Mouse (Mus musculus): ENCODE measurements around the gene Atp6v1e2. TPM values are rescaled to one million over a fixed set of nuclear protein-coding genes. Genes with fewer than 3 reads are reported as not detected.

Atp6v1e2 gene
- polyA plus RNA-seq, 1 experiment from 2014 or later: not detected

GRCm38 (mm10) chr17:86902399-86903067, 45.2 kb downstream of the Atp6v1e2 start:
- WGBS: 88% methylated on average over 14 of the region's 14 CpGs
- H3K4me2 ChIP-seq: no peak overlapping the region
- H3K9ac ChIP-seq: no peak overlapping the region
- H3K4me1 ChIP-seq (replicated peaks): peaks cover 27% of the 10 kb centered on the region
- 0 out of 2 replicates have a peak, but pooled peaks cover 6% of the 10 kb centered on the region for H3K27me3 ChIP-seq (replicated peaks)
- no peaks in the 10 kb centered on the region for H3K9me3 ChIP-seq (replicated peaks)
- ATAC-seq (ENCODE audit: insufficient number of reproducible peaks, low FRiP score): no peak
- no peaks in the 10 kb centered on the region for H3K36me3 ChIP-seq
- H3K4me3 ChIP-seq: no peak overlapping the region
- H3K27ac ChIP-seq (ENCODE audit: poor library complexity, severe bottlenecking): no peak overlapping the region

GRCm38 (mm10) chr17:86900564-86900963, 47.1 kb downstream of the Atp6v1e2 start:
- ATAC-seq (ENCODE audit: insufficient number of reproducible peaks, low FRiP score): no peak
- H3K27ac ChIP-seq (ENCODE audit: poor library complexity, severe bottlenecking): no peak overlapping the region
- no peaks in the 10 kb centered on the region for H3K27me3 ChIP-seq (replicated peaks)
- no peaks in the 10 kb centered on the region for H3K36me3 ChIP-seq
- H3K9ac ChIP-seq: no peak overlapping the region
- H3K4me3 ChIP-seq: no peak overlapping the region
- 82% methylated on average over 5 of the region's 5 CpGs for WGBS
- H3K4me1 ChIP-seq (replicated peaks): peaks cover 22% of the 10 kb centered on the region
- H3K9me3 ChIP-seq (replicated peaks): no peaks in the 10 kb centered on the region
- H3K4me2 ChIP-seq: no peak overlapping the region

- Histone ChIP-seq H3K4me1 (replicated peaks) (peaks cover 15% of the 10 kb centered on the region), H3K27ac (ENCODE audit: poor library complexity, severe bottlenecking) (no peak overlapping the region), H3K36me3 (no peaks in the 10 kb centered on the region), H3K9ac (no peak overlapping the region), H3K4me3 (no peak overlapping the region), H3K4me2 (no peak overlapping the region), H3K27me3 (replicated peaks) (no peaks in the 10 kb centered on the region), H3K9me3 (replicated peaks) (no peaks in the 10 kb centered on the region)
- 79% methylated on average over 5 of the region's 5 CpGs for WGBS
- ATAC-seq (ENCODE audit: insufficient number of reproducible peaks, low FRiP score): no peak
These were observed 47.9 kb downstream of the Atp6v1e2 start for GRCm38 (mm10) chr17:86899821-86900220.

GRCm38 (mm10) chr17:86897486-86898165, 50.1 kb downstream of the Atp6v1e2 start:
- H3K9me3 ChIP-seq (replicated peaks): no peaks in the 10 kb centered on the region
- no peak overlapping the region for H3K4me2 ChIP-seq
- no peaks in the 10 kb centered on the region for H3K4me1 ChIP-seq (replicated peaks)
- 90% methylated on average over 6 of the region's 6 CpGs for WGBS
- H3K27me3 ChIP-seq (replicated peaks): no peaks in the 10 kb centered on the region
- ATAC-seq (ENCODE audit: insufficient number of reproducible peaks, low FRiP score): no peak
- no peak overlapping the region for H3K27ac ChIP-seq (ENCODE audit: poor library complexity, severe bottlenecking)
- H3K9ac ChIP-seq: no peak overlapping the region
- no peak overlapping the region for H3K4me3 ChIP-seq
- H3K36me3 ChIP-seq: no peaks in the 10 kb centered on the region

- no peak overlapping the region for H3K4me2 ChIP-seq
- H3K4me3 ChIP-seq: no peak overlapping the region
- no peak overlapping the region for H3K9ac ChIP-seq
- ATAC-seq (ENCODE audit: insufficient number of reproducible peaks, low FRiP score): no peak
- no peaks in the 10 kb centered on the region for H3K9me3 ChIP-seq (replicated peaks)
- H3K36me3 ChIP-seq: no peaks in the 10 kb centered on the region
- H3K4me1 ChIP-seq (replicated peaks): no peaks in the 10 kb centered on the region
- no peak overlapping the region for H3K27ac ChIP-seq (ENCODE audit: poor library complexity, severe bottlenecking)
- no peaks in the 10 kb centered on the region for H3K27me3 ChIP-seq (replicated peaks)
- WGBS: 67% methylated on average over 4 of the region's 4 CpGs
These were observed 52.5 kb downstream of the Atp6v1e2 start for GRCm38 (mm10) chr17:86895191-86895590.

Other genes with a start within 250 kb of the Atp6v1e2 start
- gene Epas1, start 194.2 kb downstream of the Atp6v1e2 start, polyA plus RNA-seq (2016; fragmentation: Nextera tagmentation; extraction: Ambion mirVana): 7.2 and 9.6 TPM in 2 replicates
- not detected in 2 replicates for gene Tmem247, start 30.5 kb downstream of the Atp6v1e2 start, polyA plus RNA-seq (2016; fragmentation: Nextera tagmentation; extraction: Ambion mirVana)
- 28.4 and 32.6 TPM in 2 replicates for gene Rhoq, start 15.2 kb upstream of the Atp6v1e2 start, polyA plus RNA-seq (2016; fragmentation: Nextera tagmentation; extraction: Ambion mirVana)
- gene Pigf, start 77.5 kb upstream of the Atp6v1e2 start, polyA plus RNA-seq (2016; fragmentation: Nextera tagmentation; extraction: Ambion mirVana): 16.9 and 21.5 TPM in 2 replicates
- 115 TPM in 2 replicates for gene Cript, start 77.7 kb upstream of the Atp6v1e2 start, polyA plus RNA-seq (2016; fragmentation: Nextera tagmentation; extraction: Ambion mirVana)
- 13.5 and 17.0 TPM in 2 replicates for gene Socs5, start 159.8 kb upstream of the Atp6v1e2 start, polyA plus RNA-seq (2016; fragmentation: Nextera tagmentation; extraction: Ambion mirVana)

All from heart, embryonic 12.5 days (tissue).